Mouse (Mus musculus): ENCODE data around the gene Taf3. TPM values are rescaled to one million over a fixed set of nuclear protein-coding genes. Genes with fewer than 3 reads are reported as not detected.
A peak's percentile ranks its signal among the peaks of the same experiment; 100 is the strongest.

The Taf3 gene
- total and polyA plus RNA-seq, 3 experiments = 5.5 to 30.8 (median 20.8) TPM

GRCm38 (mm10) chr2:9888913-9889650, 159.3 kb downstream of the Taf3 start, which contains the start of gene 9230102O04Rik:
TSS of gene 9230102O04Rik (minus strand) at chr2:9889540.
- ATAC-seq (ENCODE audit: extremely low read depth, insufficient number of reproducible peaks, low FRiP score, poor library complexity, severe bottlenecking) (peak; percentile 85), DNase-seq (ENCODE audit: low spot score) (peak; percentile 82)
- no peaks in the 10 kb centered on the region for H3K9me3 ChIP-seq (replicated peaks)
- H3K27me3 ChIP-seq (ENCODE audit: insufficient read depth, low read length) = peaks cover 12% of the 10 kb centered on the region
- H3K36me3 ChIP-seq (replicated peaks) = peaks cover 20% of the 10 kb centered on the region
- no peak for TF ChIP-seq CTCF (IDR thresholded peaks at IDR 0.05; ENCODE audit: low read depth, low read length)
- no peak for TF ChIP-seq TAL1 (conservative IDR thresholded peaks at IDR 0.05; ENCODE audit: low read depth, low read length)
- H3K4me1 ChIP-seq (ENCODE audit: insufficient read depth, low read depth, low read length) = peaks cover 83% of the 10 kb centered on the region
- peak within 1 kb of the TSS; percentile 76 for H3K4me3 ChIP-seq (ENCODE audit: low read depth, low read length)

DNA sequence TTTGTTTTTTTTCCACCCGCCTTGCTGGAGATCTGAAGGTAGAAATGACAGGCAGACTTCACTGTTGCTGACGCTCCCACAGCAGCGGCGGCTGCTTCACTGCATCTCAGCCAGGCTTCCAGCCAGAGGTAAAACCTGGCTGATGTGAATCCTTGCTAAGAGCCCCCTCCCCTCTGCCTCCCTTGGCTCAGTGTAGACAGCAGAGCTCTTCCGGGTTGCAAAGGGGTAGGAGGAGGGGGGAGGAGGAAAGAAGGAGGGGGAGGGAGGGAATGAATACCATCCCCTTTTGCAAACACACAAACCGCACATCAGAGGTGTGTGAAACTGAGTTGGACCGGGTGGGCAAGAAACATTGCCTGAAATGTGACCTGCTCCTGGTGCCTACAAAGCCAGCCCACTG, 160.8 kb downstream of the Taf3 start:
- Histone ChIP-seq H3K4me3 (ENCODE audit: low read depth, low read length) (peak overlapping the region; percentile 67), H3K27me3 (ENCODE audit: insufficient read depth, low read length) (peaks cover 25% of the 10 kb centered on the region), H3K4me1 (ENCODE audit: insufficient read depth, low read depth, low read length) (peaks cover 77% of the 10 kb centered on the region), H3K9me3 (replicated peaks) (peaks cover 5% of the 10 kb centered on the region; the same call in 1 of the 2 replicates), H3K36me3 (replicated peaks) (peaks cover 32% of the 10 kb centered on the region)
- TF ChIP-seq CTCF (IDR thresholded peaks at IDR 0.05; ENCODE audit: low read depth, low read length) (no peak), TAL1 (conservative IDR thresholded peaks at IDR 0.05; ENCODE audit: low read depth, low read length) (no peak), POLR2AphosphoS5 (IDR thresholded peaks at IDR 0.05; ENCODE audit: insufficient replicate concordance, low read depth, low read length) (no peak), GATA1 (IDR thresholded peaks at IDR 0.05; ENCODE audit: borderline replicate concordance, low read length) (no peak), GATA2 (IDR thresholded peaks at IDR 0.05; ENCODE audit: borderline replicate concordance, low read depth, low read length) (no peak)
- DNase-seq (ENCODE audit: low spot score) (no peak), ATAC-seq (ENCODE audit: extremely low read depth, insufficient number of reproducible peaks, low FRiP score, poor library complexity, severe bottlenecking) (no peak)

DNA sequence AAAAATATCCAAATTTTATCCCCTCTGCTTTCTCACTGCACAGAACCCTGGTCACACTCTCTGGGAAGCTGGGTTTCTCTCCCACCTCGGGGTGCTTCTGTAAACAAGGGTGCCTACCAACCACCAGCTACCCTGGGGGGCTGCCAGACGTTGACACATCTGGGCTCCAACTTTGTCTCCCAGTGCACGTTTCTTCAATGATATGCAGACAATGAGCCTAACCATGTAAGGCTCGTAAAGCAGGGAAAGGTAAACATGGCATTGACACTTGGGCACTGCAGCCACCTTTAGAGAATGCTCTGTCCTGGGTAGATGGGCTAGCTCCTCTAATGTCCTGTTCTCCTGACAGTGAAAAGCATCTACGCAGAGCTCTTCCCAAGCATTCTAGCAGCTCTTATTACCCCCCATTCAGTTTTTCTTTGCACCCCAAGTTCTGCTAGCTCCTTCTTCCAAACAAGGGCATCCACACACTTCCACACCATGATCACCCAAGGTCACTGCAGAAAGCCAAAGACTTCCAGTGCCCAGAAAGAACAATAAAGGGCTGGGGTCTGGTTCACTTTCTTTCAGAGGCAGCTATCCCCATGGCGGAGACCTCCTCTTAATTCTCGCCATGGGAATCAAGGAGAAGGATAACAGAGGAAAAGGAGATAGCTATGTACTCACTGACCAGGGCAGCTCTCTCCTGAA, 161.3 kb downstream of the Taf3 start:
- peaks cover 31% of the 10 kb centered on the region for H3K27me3 ChIP-seq (ENCODE audit: insufficient read depth, low read length)
- H3K36me3 ChIP-seq (replicated peaks) = peaks cover 37% of the 10 kb centered on the region
- ATAC-seq (ENCODE audit: extremely low read depth, insufficient number of reproducible peaks, low FRiP score, poor library complexity, severe bottlenecking) (no peak), DNase-seq (ENCODE audit: low spot score) (no peak)
- peaks cover 74% of the 10 kb centered on the region for H3K4me1 ChIP-seq (ENCODE audit: insufficient read depth, low read depth, low read length)
- H3K4me3 ChIP-seq (ENCODE audit: low read depth, low read length) = peak overlapping the region; percentile 67
- TF ChIP-seq GATA1 (IDR thresholded peaks at IDR 0.05; ENCODE audit: borderline replicate concordance, low read length) (no peak), TAL1 (conservative IDR thresholded peaks at IDR 0.05; ENCODE audit: low read depth, low read length) (no peak), CTCF (IDR thresholded peaks at IDR 0.05; ENCODE audit: low read depth, low read length) (no peak), POLR2AphosphoS5 (IDR thresholded peaks at IDR 0.05; ENCODE audit: insufficient replicate concordance, low read depth, low read length) (no peak), GATA2 (IDR thresholded peaks at IDR 0.05; ENCODE audit: borderline replicate concordance, low read depth, low read length) (no peak)
- peaks cover 9% of the 10 kb centered on the region for H3K9me3 ChIP-seq (replicated peaks)

DNA sequence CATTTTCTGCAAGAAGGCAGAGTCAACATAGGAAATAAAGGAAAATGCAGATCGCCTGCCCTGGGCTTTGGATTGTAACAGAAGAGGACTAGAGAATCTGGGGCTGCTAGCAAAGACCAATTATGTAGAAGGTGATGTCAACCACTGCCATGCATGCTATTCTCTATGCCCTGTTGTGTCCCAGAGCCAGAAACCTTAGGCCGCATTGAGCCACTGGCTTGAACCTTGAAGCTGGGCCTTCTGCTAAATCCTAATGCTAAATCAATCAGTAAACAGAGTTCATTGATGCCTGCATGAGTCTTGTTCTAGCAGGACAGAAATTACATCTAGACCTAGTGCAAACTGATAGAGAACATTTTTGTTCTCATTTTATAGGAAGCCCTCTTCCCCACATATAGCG, 162.4 kb downstream of the Taf3 start:
- Histone ChIP-seq H3K9me3 (replicated peaks) (peaks cover 9% of the 10 kb centered on the region), H3K36me3 (replicated peaks) (peaks cover 47% of the 10 kb centered on the region), H3K4me1 (ENCODE audit: insufficient read depth, low read depth, low read length) (peaks cover 74% of the 10 kb centered on the region), H3K27me3 (ENCODE audit: insufficient read depth, low read length) (peaks cover 41% of the 10 kb centered on the region), H3K4me3 (ENCODE audit: low read depth, low read length) (no peak overlapping the region)
- DNase-seq (ENCODE audit: low spot score) (no peak), ATAC-seq (ENCODE audit: extremely low read depth, insufficient number of reproducible peaks, low FRiP score, poor library complexity, severe bottlenecking) (no peak)
- TF ChIP-seq GATA1 (IDR thresholded peaks at IDR 0.05; ENCODE audit: borderline replicate concordance, low read length) (no peak), POLR2AphosphoS5 (IDR thresholded peaks at IDR 0.05; ENCODE audit: insufficient replicate concordance, low read depth, low read length) (no peak), GATA2 (IDR thresholded peaks at IDR 0.05; ENCODE audit: borderline replicate concordance, low read depth, low read length) (no peak), TAL1 (conservative IDR thresholded peaks at IDR 0.05; ENCODE audit: low read depth, low read length) (no peak), CTCF (IDR thresholded peaks at IDR 0.05; ENCODE audit: low read depth, low read length) (no peak)

DNA sequence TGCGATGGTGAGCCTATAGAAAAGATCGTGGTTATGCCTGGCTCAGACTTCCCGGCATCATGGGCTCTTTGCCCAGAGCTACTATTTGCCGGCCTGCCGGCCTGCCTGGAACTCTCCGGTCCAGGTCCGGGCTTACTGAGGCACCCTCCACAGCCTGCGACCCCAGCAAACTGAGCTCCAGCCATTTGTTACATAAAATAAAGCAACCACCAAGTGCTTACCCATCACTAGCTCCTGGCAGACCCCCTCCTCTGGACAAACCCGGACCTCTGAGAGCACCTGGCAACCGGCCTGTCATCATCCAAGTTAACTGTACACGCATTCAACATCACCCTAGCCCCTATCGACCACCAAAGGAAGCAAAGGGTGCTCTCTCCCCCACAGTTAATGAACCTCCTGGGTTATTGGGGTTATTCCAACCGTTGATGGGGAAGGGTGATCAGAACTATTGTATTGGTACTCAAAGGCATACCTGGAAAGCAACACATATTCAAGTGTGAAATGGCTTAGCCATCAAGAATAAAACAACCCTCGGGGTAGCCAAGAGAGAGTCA, 163.1 kb downstream of the Taf3 start:
- Histone ChIP-seq H3K27me3 (ENCODE audit: insufficient read depth, low read length) (peaks cover 44% of the 10 kb centered on the region), H3K4me1 (ENCODE audit: insufficient read depth, low read depth, low read length) (peaks cover 72% of the 10 kb centered on the region), H3K4me3 (ENCODE audit: low read depth, low read length) (no peak overlapping the region), H3K9me3 (replicated peaks) (peaks cover 9% of the 10 kb centered on the region), H3K36me3 (replicated peaks) (peaks cover 47% of the 10 kb centered on the region)
- ATAC-seq (ENCODE audit: extremely low read depth, insufficient number of reproducible peaks, low FRiP score, poor library complexity, severe bottlenecking) (no peak), DNase-seq (ENCODE audit: low spot score) (no peak)
- TF ChIP-seq GATA1 (IDR thresholded peaks at IDR 0.05; ENCODE audit: borderline replicate concordance, low read length) (no peak), POLR2AphosphoS5 (IDR thresholded peaks at IDR 0.05; ENCODE audit: insufficient replicate concordance, low read depth, low read length) (no peak), CTCF (IDR thresholded peaks at IDR 0.05; ENCODE audit: low read depth, low read length) (no peak), TAL1 (conservative IDR thresholded peaks at IDR 0.05; ENCODE audit: low read depth, low read length) (no peak), GATA2 (IDR thresholded peaks at IDR 0.05; ENCODE audit: borderline replicate concordance, low read depth, low read length) (no peak)

DNA sequence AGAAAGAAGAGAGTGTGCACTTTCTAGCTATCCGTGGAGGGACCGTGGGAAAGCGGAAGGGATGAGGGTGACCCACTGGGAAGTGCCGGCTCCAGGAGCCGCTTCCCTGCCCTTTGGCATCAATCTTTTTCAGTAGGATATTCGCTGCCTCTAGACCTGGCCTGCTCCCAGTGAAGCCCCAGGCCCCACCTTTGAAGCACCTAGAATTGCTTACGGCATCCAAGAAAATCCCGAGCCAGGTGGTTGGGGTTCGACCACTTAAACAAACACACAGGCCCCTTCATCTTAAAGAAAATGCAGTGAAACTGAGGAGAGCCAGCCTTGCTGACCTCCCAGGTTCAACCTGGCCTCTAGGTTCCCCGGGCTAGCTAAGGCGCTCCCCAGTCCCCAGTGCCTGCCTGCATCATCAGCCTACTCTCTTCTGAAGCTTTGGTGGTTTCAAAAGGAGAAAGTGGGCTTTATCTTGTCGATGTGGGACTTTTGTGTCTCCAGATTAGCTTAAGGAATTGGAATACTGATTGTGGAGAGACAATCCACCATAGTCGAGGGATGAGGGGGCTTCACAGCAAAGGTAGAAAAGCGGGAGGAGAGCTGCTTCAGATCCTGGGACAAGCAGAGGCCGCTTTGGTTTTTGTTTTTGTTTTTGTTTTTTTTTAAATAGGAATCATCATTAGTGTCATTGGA, 163.7 kb downstream of the Taf3 start:
- peaks cover 44% of the 10 kb centered on the region for H3K27me3 ChIP-seq (ENCODE audit: insufficient read depth, low read length)
- H3K9me3 ChIP-seq (replicated peaks) = peaks cover 9% of the 10 kb centered on the region
- DNase-seq (ENCODE audit: low spot score) (no peak), ATAC-seq (ENCODE audit: extremely low read depth, insufficient number of reproducible peaks, low FRiP score, poor library complexity, severe bottlenecking) (no peak)
- TF ChIP-seq POLR2AphosphoS5 (IDR thresholded peaks at IDR 0.05; ENCODE audit: insufficient replicate concordance, low read depth, low read length) = no peak
- TF ChIP-seq CTCF (IDR thresholded peaks at IDR 0.05; ENCODE audit: low read depth, low read length) = no peak
- no peak for TF ChIP-seq GATA1 (IDR thresholded peaks at IDR 0.05; ENCODE audit: borderline replicate concordance, low read length)
- no peak for TF ChIP-seq GATA2 (IDR thresholded peaks at IDR 0.05; ENCODE audit: borderline replicate concordance, low read depth, low read length)
- no peak for TF ChIP-seq TAL1 (conservative IDR thresholded peaks at IDR 0.05; ENCODE audit: low read depth, low read length)
- no peak overlapping the region for H3K4me3 ChIP-seq (ENCODE audit: low read depth, low read length)
- peaks cover 72% of the 10 kb centered on the region for H3K4me1 ChIP-seq (ENCODE audit: insufficient read depth, low read depth, low read length)
- H3K36me3 ChIP-seq (replicated peaks) = peaks cover 47% of the 10 kb centered on the region

All from G1E (cell line).